Mouse (Mus musculus) CH12.LX (cell line): ENCODE measurements around the gene Pde8a. TPM values are rescaled to one million over a fixed set of nuclear protein-coding genes. Genes with fewer than 3 reads are reported as not detected.

Experiments used
- DNase-seq: peaks from one replicate; pipeline ENCODE4 v3.0.0-alpha.2; 2013; ENCODE audit errors: extremely low read depth
- H3K27ac ChIP-seq: 2 replicates; pipeline ENCODE4 v1.5.1; 2012; ENCODE audit warnings: low read depth, mild to moderate bottlenecking, control low read depth, moderate library complexity; ENCODE audit not compliant: insufficient read depth
- H3K27me3 ChIP-seq: replicated peaks from 2 replicates; pipeline ENCODE3; 2012; ENCODE audit warnings: inconsistent platforms
- H3K36me3 ChIP-seq, 2 experiments: replicated peaks in 1 of 2; 2 replicates each; pipeline versions ENCODE3 to v1.6.1; 2012; ENCODE audit warnings: inconsistent platforms in 1 of 2, low read length in 1 of 2, mild to moderate bottlenecking in 1 of 2, mixed read lengths in 1 of 2, moderate library complexity in 1 of 2; ENCODE audit not compliant: control insufficient read depth in 1 of 2, insufficient read depth in 1 of 2
- H3K4me1 ChIP-seq, 2 experiments: 2 replicates each; pipeline ENCODE4 v1.6.1; 2012; ENCODE audit warnings: inconsistent platforms in 1 of 2, moderate library complexity in 1 of 2; ENCODE audit not compliant: insufficient read depth in 2 of 2, control insufficient read depth in 1 of 2
- H3K4me2 ChIP-seq: 2 replicates; pipeline ENCODE4 v1.6.1; 2012; ENCODE audit warnings: low read depth, mild to moderate bottlenecking, control low read depth; ENCODE audit not compliant: poor library complexity, insufficient read depth, severe bottlenecking
- H3K4me3 ChIP-seq, 3 experiments: fragments of 150-350 bp in 1 of 3; sonication (generic) in 1 of 3; replicated peaks in 1 of 3; 2 replicates each; pipeline versions ENCODE3 to v1.5.1; 2011 to 2012; ENCODE audit warnings: low read depth in 2 of 3, low read length in 2 of 3, mild to moderate bottlenecking in 2 of 3, moderate library complexity in 2 of 3, control low read depth in 1 of 3, improper control_type of control experiment in 1 of 3, inconsistent platforms in 1 of 3, mixed read lengths in 1 of 3; ENCODE audit not compliant: poor library complexity in 1 of 3
- H3K79me2 ChIP-seq: replicated peaks from 2 replicates; pipeline ENCODE4 v1.6.1; 2012; ENCODE audit warnings: mild to moderate bottlenecking, moderate library complexity; ENCODE audit not compliant: control insufficient read depth, poor library complexity, insufficient read depth, severe bottlenecking; ENCODE audit errors: extremely low read depth
- H3K9ac ChIP-seq: 2 replicates; pipeline ENCODE4 v1.6.1; 2012; ENCODE audit warnings: low read depth, mild to moderate bottlenecking, control low read depth, moderate library complexity; ENCODE audit not compliant: insufficient read depth
- H3K9me3 ChIP-seq: replicated peaks from 2 replicates; pipeline ENCODE3; 2012; ENCODE audit warnings: low read length, inconsistent platforms, mixed read lengths
- BHLHE40 ChIP-seq: IDR thresholded peaks from 2 replicates; pipeline ENCODE4 v1.6.1; 2011; ENCODE audit warnings: mild to moderate bottlenecking, low read depth, low read length, improper control_type of control experiment
- CHD2 ChIP-seq: IDR thresholded peaks from 2 replicates; pipeline ENCODE4 v1.6.1; 2011; ENCODE audit warnings: low read length, improper control_type of control experiment
- E2F4 ChIP-seq: IDR thresholded peaks from 2 replicates; pipeline ENCODE4 v1.6.1; 2011; ENCODE audit warnings: low read depth, low read length, improper control_type of control experiment; ENCODE audit not compliant: insufficient replicate concordance
- ETS1 ChIP-seq: conservative IDR thresholded peaks from 2 replicates; pipeline ENCODE4 v1.6.1; 2012; ENCODE audit warnings: low read depth, mild to moderate bottlenecking, inconsistent platforms, low read length, improper control_type of control experiment, moderate library complexity
- JUN ChIP-seq: IDR thresholded peaks from 2 replicates; pipeline ENCODE4 v1.6.1; 2011; ENCODE audit warnings: low read depth, mild to moderate bottlenecking, low read length, improper control_type of control experiment, moderate library complexity; ENCODE audit not compliant: insufficient read depth
- KAT2A ChIP-seq: IDR thresholded peaks from 2 replicates; pipeline ENCODE4 v1.6.1; 2012; ENCODE audit warnings: low read length, improper control_type of control experiment, inconsistent platforms; ENCODE audit not compliant: insufficient replicate concordance
- MAFK ChIP-seq: IDR thresholded peaks from 2 replicates; pipeline ENCODE4 v1.6.1; 2011; ENCODE audit warnings: low read length, improper control_type of control experiment; ENCODE audit not compliant: insufficient replicate concordance
- POLR2A ChIP-seq: IDR thresholded peaks from 2 replicates; pipeline ENCODE4 v1.6.1; 2011; ENCODE audit warnings: low read depth, mild to moderate bottlenecking, improper control_type of control experiment, low read length
- POLR2AphosphoS2 ChIP-seq: IDR thresholded peaks from 2 replicates; pipeline ENCODE4 v1.6.1; 2011; ENCODE audit warnings: low read depth, low read length, improper control_type of control experiment
- RAD21 ChIP-seq: IDR thresholded peaks from 2 replicates; pipeline ENCODE4 v1.6.1; 2011; ENCODE audit warnings: low read depth, mild to moderate bottlenecking, low read length, improper control_type of control experiment, moderate library complexity
- TBP ChIP-seq: conservative IDR thresholded peaks from 2 replicates; pipeline ENCODE4 v1.6.1; 2011; ENCODE audit warnings: low read depth, low read length, improper control_type of control experiment
- TCF12 ChIP-seq: IDR thresholded peaks from 2 replicates; pipeline ENCODE4 v1.6.1; 2014; ENCODE audit warnings: low read depth, mild to moderate bottlenecking, inconsistent platforms, low read length, improper control_type of control experiment
- UBTF ChIP-seq: IDR thresholded peaks from 2 replicates; pipeline ENCODE4 v1.6.1; 2012; ENCODE audit warnings: low read depth, mild to moderate bottlenecking, inconsistent platforms, low read length, improper control_type of control experiment, moderate library complexity
- USF1 ChIP-seq: IDR thresholded peaks from 2 replicates; pipeline ENCODE4 v1.6.1; 2014; ENCODE audit warnings: low read depth, mild to moderate bottlenecking, inconsistent platforms, low read length, improper control_type of control experiment
- ZKSCAN1 ChIP-seq: IDR thresholded peaks from 2 replicates; pipeline ENCODE4 v1.6.1; 2012; ENCODE audit warnings: low read depth, inconsistent platforms, low read length, improper control_type of control experiment, borderline replicate concordance
- ZNF384 ChIP-seq: IDR thresholded peaks from 2 replicates; pipeline ENCODE4 v1.6.1; 2012; ENCODE audit warnings: low read depth, low read length, improper control_type of control experiment, inconsistent platforms
- dilution Hi-C: fragments of 300-500 bp; cut with MboI; formaldehyde crosslinking; loops from 2 replicates; pipeline ENCODE4 v1.14.3; 2020; ENCODE audit warnings: low sequenced_read_pairs; ENCODE audit not compliant: extremely low pct_unique_long_range_greater_than_20kb, extremely low pct_ligation_motif_present
- in situ Hi-C: fragments of 300-500 bp; cut with MboI; formaldehyde crosslinking; loops from 3 replicates; pipeline ENCODE4 v1.14.3; 2019; ENCODE audit warnings: low sequenced_read_pairs, low pct_ligation_motif_present, low pct_unique_long_range_greater_than_20kb, mixed read lengths
- polyA plus RNA-seq: library from polyadenylated mRNA; unstranded; fragments of >175 nt; gene quantifications from 2 replicates; pipeline ENCODE4 v1.2.1, GENCODE M21; 2012; ENCODE audit warnings: low read depth; ENCODE audit not compliant: insufficient read length
- total RNA-seq, 2 experiments: library from RNA; depleted of rRNA; stranded (reverse); fragments of 300-350 nt in 1 of 2; fragments of >200 nt in 1 of 2; gene quantifications; 2 replicates each; pipeline ENCODE4 v1.2.3; 2012 to 2014

The Pde8a gene
- total and polyA plus RNA-seq, 3 experiments = 8.3 to 22.7 (median 9.1) TPM

GRCm38 (mm10) chr7:81179494-81179893 lies 33.9 kb upstream of the Pde8a start:
- no peak for DNase-seq

GRCm38 (mm10) chr7:81182492-81183175 lies 30.8 kb upstream of the Pde8a start:
- peaks cover 6% of the 10 kb centered on the region for H3K9me3 ChIP-seq
- DNase-seq = no peak
- in situ Hi-C loops = no loop called here
- H3K4me1 ChIP-seq = peaks cover 0 to 6% of the 10 kb centered on the region in 2 experiments; a peak in 2 of 4 replicates
- H3K9ac ChIP-seq = no peak overlapping the region
- dilution Hi-C loops = no loop called here
- no peak overlapping the region for H3K4me3 ChIP-seq
- no peaks in the 10 kb centered on the region for H3K27me3 ChIP-seq
- no peaks in the 10 kb centered on the region for H3K79me2 ChIP-seq
- no peak overlapping the region for H3K27ac ChIP-seq
- no peak for TF ChIP-seq ZKSCAN1
- TF ChIP-seq CHD2 = no peak
- no peak for TF ChIP-seq ETS1
- TF ChIP-seq TBP = no peak
- TF ChIP-seq POLR2AphosphoS2 = no peak
- no peak for TF ChIP-seq USF1
- TF ChIP-seq TCF12 = no peak
- H3K4me2 ChIP-seq = no peak overlapping the region
- no peaks in the 10 kb centered on the region for H3K36me3 ChIP-seq

More at GRCm38 (mm10) chr7:81179494-81179893, 33.9 kb upstream of the Pde8a start:
- Histone ChIP-seq H3K4me2 (no peak overlapping the region), H3K27ac (no peak overlapping the region), H3K27me3 (no peaks in the 10 kb centered on the region), H3K4me1 (peaks cover 0 to 10% of the 10 kb centered on the region in 2 experiments; a peak in 2 of 4 replicates), H3K9me3 (peaks cover 3% of the 10 kb centered on the region), H3K36me3 (no peaks in the 10 kb centered on the region), H3K79me2 (no peaks in the 10 kb centered on the region), H3K9ac (no peak overlapping the region), H3K4me3 (no peak overlapping the region)
- dilution Hi-C loops = no loop called here
- TF ChIP-seq ZNF384 (no peak), CHD2 (no peak), RAD21 (no peak), KAT2A (no peak), POLR2A (no peak), ETS1 (no peak), BHLHE40 (no peak), E2F4 (no peak), JUN (no peak), MAFK (no peak), TBP (no peak), POLR2AphosphoS2 (no peak), UBTF (no peak), ZKSCAN1 (no peak), TCF12 (no peak)
- in situ Hi-C loops = no loop called here
